Mouse (Mus musculus) embryonic facial prominence, embryonic 10.5 days (tissue): ENCODE results near the gene Hsd17b6. TPM values are rescaled to one million over a fixed set of nuclear protein-coding genes. Genes with fewer than 3 reads are reported as not detected.

Source experiments
- DNase-seq: peaks from one replicate; pipeline ENCODE4 v3.0.0-alpha.2; 2017; ENCODE audit warnings: low spot score
- H3K27ac ChIP-seq: fragments of 300-500 bp; sonication (generic); replicated peaks from 2 replicates; pipeline ENCODE4 v1.5.1; 2016; ENCODE audit warnings: mild to moderate bottlenecking
- H3K27me3 ChIP-seq: fragments of 300-500 bp; sonication (generic); replicated peaks from 2 replicates; pipeline ENCODE4 v1.6.1; 2016; ENCODE audit warnings: low read depth, mild to moderate bottlenecking; ENCODE audit not compliant: poor library complexity, severe bottlenecking
- H3K36me3 ChIP-seq: fragments of 300-500 bp; sonication (generic); replicated peaks from 2 replicates; pipeline ENCODE4 v1.6.1; 2016; ENCODE audit warnings: mild to moderate bottlenecking, moderate library complexity
- H3K4me1 ChIP-seq: fragments of 300-500 bp; sonication (generic); 2 replicates; pipeline ENCODE4 v1.6.1; 2016
- H3K4me3 ChIP-seq: fragments of 300-500 bp; sonication (generic); 2 replicates; pipeline ENCODE4 v1.5.1; 2016; ENCODE audit warnings: mild to moderate bottlenecking, moderate library complexity
- H3K9me3 ChIP-seq: fragments of 300-500 bp; sonication (generic); 2 replicates; pipeline ENCODE4 v1.6.1; 2016; ENCODE audit warnings: mild to moderate bottlenecking
- WGBS: fragments of 180-500 bp; shearing (Covaris S2); methylation state at CpG from one replicate; pipeline ENCODE4 v1.1.7; 2016; 5-methylcytosine and 5-hydroxymethylcytosine counted together
- polyA plus RNA-seq: library from polyadenylated mRNA; unstranded; fragments of >200 nt; fragmentation: Nextera tagmentation; extraction: Ambion mirVana; gene quantifications from 2 replicates; pipeline ENCODE4 v1.2.1, GENCODE M21; 2016

Gene Hsd17b6
- polyA plus RNA-seq, 1 experiment from 2014 or later: not detected

- no peak overlapping the region for H3K4me3 ChIP-seq
- H3K36me3 ChIP-seq: no peaks in the 10 kb centered on the region
- no peaks in the 10 kb centered on the region for H3K27me3 ChIP-seq
- H3K9me3 ChIP-seq: no peaks in the 10 kb centered on the region
- no peak overlapping the region for H3K27ac ChIP-seq
- 96% methylated on average over 1 of the region's 1 CpGs for WGBS
- no peak for DNase-seq
- no peaks in the 10 kb centered on the region for H3K4me1 ChIP-seq
Measured at GRCm38 (mm10) chr10:127998260-127998659, 9.2 kb downstream of the Hsd17b6 start.

GRCm38 (mm10) chr10:127996690-127997089, 10.7 kb downstream of the Hsd17b6 start:
- no peak for DNase-seq
- H3K4me3 ChIP-seq: no peak overlapping the region
- no peaks in the 10 kb centered on the region for H3K27me3 ChIP-seq
- H3K4me1 ChIP-seq: no peaks in the 10 kb centered on the region
- WGBS: 88% methylated on average over 3 of the region's 3 CpGs
- H3K27ac ChIP-seq: no peak overlapping the region
- H3K36me3 ChIP-seq: no peaks in the 10 kb centered on the region
- no peaks in the 10 kb centered on the region for H3K9me3 ChIP-seq

DNA sequence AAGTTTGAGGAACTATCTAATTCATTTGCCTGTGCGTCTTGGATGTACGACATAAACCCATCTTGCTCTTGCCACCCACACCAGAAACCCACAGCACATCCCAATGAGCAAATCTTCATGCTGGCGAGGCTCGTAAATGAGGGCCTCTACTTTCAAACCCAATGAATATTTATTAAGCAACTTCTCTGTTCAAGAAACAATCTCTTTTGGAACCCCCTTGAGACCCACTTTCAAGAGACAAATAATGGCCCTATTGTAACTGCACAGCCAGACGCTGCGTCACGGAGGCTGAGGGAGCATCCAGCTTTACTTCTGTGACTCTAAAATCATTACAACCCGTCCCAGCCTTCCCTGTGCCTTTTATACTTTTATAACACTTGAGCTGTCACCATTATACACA, 21.8 kb downstream of the Hsd17b6 start:
- Histone ChIP-seq H3K9me3 (peaks cover 4% of the 10 kb centered on the region; the same call in 1 of the 2 replicates), H3K4me3 (no peak overlapping the region), H3K27ac (peak overlapping the region; percentile 55; the same call in 1 of the 2 replicates), H3K4me1 (peaks cover 21% of the 10 kb centered on the region), H3K36me3 (no peaks in the 10 kb centered on the region), H3K27me3 (no peaks in the 10 kb centered on the region)
- 33% methylated on average over 8 of the region's 8 CpGs for WGBS
- DNase-seq: no peak

GRCm38 (mm10) chr10:127984650-127985049, 22.8 kb downstream of the Hsd17b6 start:
- peaks cover 22% of the 10 kb centered on the region for H3K4me1 ChIP-seq
- DNase-seq: no peak
- H3K4me3 ChIP-seq: no peak overlapping the region
- H3K36me3 ChIP-seq: no peaks in the 10 kb centered on the region
- H3K27me3 ChIP-seq: no peaks in the 10 kb centered on the region
- H3K9me3 ChIP-seq: peaks cover 4% of the 10 kb centered on the region; the same call in 1 of the 2 replicates
- H3K27ac ChIP-seq: peak overlapping the region; percentile 1; the same call in 1 of the 2 replicates
- 84% methylated on average over 5 of the region's 5 CpGs for WGBS

DNA sequence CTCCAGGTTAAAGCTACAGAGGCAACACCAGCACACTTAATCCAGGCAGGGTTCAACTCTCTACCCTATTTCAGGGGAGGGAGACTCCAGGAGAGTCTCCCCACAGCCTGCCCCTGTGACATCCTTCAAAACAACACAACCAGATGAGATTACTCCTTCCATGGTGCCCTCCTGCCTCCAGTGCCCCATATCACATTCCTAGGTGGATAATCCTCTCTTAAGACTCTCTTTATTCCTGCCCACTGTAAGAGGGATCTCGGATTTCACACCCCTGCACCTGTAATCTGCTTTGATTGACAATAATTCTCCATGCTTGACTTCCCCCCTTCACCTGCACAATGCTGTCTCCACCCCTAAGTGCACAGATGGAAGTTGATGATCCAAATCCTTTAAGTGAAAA, 31.9 kb downstream of the Hsd17b6 start:
- Histone ChIP-seq H3K4me1 (peaks cover 16% of the 10 kb centered on the region), H3K27me3 (no peaks in the 10 kb centered on the region), H3K36me3 (no peaks in the 10 kb centered on the region), H3K9me3 (no peaks in the 10 kb centered on the region), H3K4me3 (no peak overlapping the region), H3K27ac (no peak overlapping the region)
- WGBS: 26% methylated on average over 1 of the region's 1 CpGs
- DNase-seq: no peak

GRCm38 (mm10) chr10:127974062-127974461, 33.3 kb downstream of the Hsd17b6 start:
- DNase-seq: no peak
- H3K36me3 ChIP-seq: no peaks in the 10 kb centered on the region
- H3K27me3 ChIP-seq: no peaks in the 10 kb centered on the region
- no peak overlapping the region for H3K27ac ChIP-seq
- no peaks in the 10 kb centered on the region for H3K9me3 ChIP-seq
- no peak overlapping the region for H3K4me3 ChIP-seq
- H3K4me1 ChIP-seq: peaks cover 28% of the 10 kb centered on the region
- WGBS: 86% methylated on average over 3 of the region's 3 CpGs

DNA sequence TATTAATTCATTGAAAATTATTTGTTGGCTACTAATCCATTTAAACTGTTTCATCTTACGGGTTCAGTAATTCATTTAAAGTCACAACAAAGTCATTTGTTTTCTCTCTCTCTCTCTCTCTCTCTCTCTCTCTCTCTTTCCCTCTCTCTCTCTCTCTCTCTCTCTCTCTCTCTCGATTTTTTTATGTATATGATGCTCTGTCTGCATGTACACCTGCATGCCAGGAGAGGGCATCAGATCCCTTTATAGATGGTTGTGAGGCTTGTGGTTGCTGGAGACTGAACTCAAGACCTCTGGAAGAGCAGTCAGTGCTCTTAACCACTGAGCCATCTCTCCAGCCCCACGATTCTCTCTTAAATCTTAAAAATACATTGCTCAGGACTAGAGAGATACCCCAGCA, 36.3 kb downstream of the Hsd17b6 start:
- Histone ChIP-seq H3K9me3 (no peaks in the 10 kb centered on the region), H3K4me1 (peaks cover 24% of the 10 kb centered on the region), H3K36me3 (no peaks in the 10 kb centered on the region), H3K27ac (peak overlapping the region; percentile 48), H3K27me3 (no peaks in the 10 kb centered on the region), H3K4me3 (no peak overlapping the region)
- no peak for DNase-seq
- 65% methylated on average over 3 of the region's 3 CpGs for WGBS

GRCm38 (mm10) chr10:127970359-127970831, 37.0 kb downstream of the Hsd17b6 start:
- peak; percentile 60 for DNase-seq
- Histone ChIP-seq H3K9me3 (no peaks in the 10 kb centered on the region), H3K27me3 (no peaks in the 10 kb centered on the region), H3K36me3 (no peaks in the 10 kb centered on the region), H3K27ac (peak overlapping the region; percentile 72), H3K4me3 (no peak overlapping the region), H3K4me1 (peaks cover 22% of the 10 kb centered on the region)
- WGBS: 28% methylated on average over 3 of the region's 3 CpGs

GRCm38 (mm10) chr10:127969820-127970219, 37.6 kb downstream of the Hsd17b6 start:
- Histone ChIP-seq H3K4me3 (no peak overlapping the region), H3K27me3 (no peaks in the 10 kb centered on the region), H3K36me3 (no peaks in the 10 kb centered on the region), H3K27ac (peak overlapping the region; percentile 64), H3K9me3 (no peaks in the 10 kb centered on the region), H3K4me1 (peaks cover 20% of the 10 kb centered on the region)
- 73% methylated on average over 4 of the region's 4 CpGs for WGBS
- no peak for DNase-seq

DNA sequence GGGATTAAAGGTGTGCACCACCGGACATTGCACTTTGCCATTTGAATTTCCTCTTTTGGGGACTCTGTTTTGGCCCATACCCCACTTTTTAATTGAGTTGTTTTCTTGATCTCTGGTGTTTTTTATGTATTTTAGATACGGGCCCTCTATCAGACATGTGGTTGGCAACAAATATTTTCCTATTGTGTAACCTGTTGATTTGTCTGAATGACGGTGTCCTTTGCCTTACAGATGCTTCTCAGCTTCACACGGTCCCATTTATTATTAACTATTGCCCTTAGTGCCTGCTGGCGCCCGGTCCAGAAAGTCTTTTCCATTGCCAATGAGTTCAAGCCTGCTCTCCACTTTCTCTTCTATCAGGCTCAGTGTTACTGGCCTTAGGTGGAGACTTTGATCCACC, 40.9 kb downstream of the Hsd17b6 start:
- 95% methylated on average over 6 of the region's 6 CpGs for WGBS
- Histone ChIP-seq H3K9me3 (peaks cover 3% of the 10 kb centered on the region; the same call in 1 of the 2 replicates), H3K36me3 (no peaks in the 10 kb centered on the region), H3K27me3 (no peaks in the 10 kb centered on the region), H3K4me1 (peaks cover 23% of the 10 kb centered on the region), H3K4me3 (no peak overlapping the region), H3K27ac (no peak overlapping the region)
- DNase-seq: no peak

- Histone ChIP-seq H3K27me3 (no peaks in the 10 kb centered on the region), H3K9me3 (peaks cover 5% of the 10 kb centered on the region; the same call in 1 of the 2 replicates), H3K4me1 (peaks cover 4% of the 10 kb centered on the region; the same call in 1 of the 2 replicates), H3K4me3 (no peak overlapping the region), H3K36me3 (no peaks in the 10 kb centered on the region), H3K27ac (no peak overlapping the region)
- no peak for DNase-seq
- WGBS: 66% methylated on average over 3 of the region's 3 CpGs
Measured at GRCm38 (mm10) chr10:127964004-127964403, 43.4 kb downstream of the Hsd17b6 start.

- Histone ChIP-seq H3K27me3 (no peaks in the 10 kb centered on the region), H3K4me1 (peaks cover 4% of the 10 kb centered on the region; the same call in 1 of the 2 replicates), H3K36me3 (no peaks in the 10 kb centered on the region), H3K9me3 (peaks cover 5% of the 10 kb centered on the region; the same call in 1 of the 2 replicates), H3K27ac (no peak overlapping the region), H3K4me3 (no peak overlapping the region)
- 63% methylated on average over 3 of the region's 3 CpGs for WGBS
- no peak for DNase-seq
Measured at GRCm38 (mm10) chr10:127962451-127962850, 45.0 kb downstream of the Hsd17b6 start.

- no peaks in the 10 kb centered on the region for H3K36me3 ChIP-seq
- no peak for DNase-seq
- no peak overlapping the region for H3K27ac ChIP-seq
- no peaks in the 10 kb centered on the region for H3K27me3 ChIP-seq
- H3K4me3 ChIP-seq: no peak overlapping the region
- H3K9me3 ChIP-seq: peaks cover 5% of the 10 kb centered on the region; the same call in 1 of the 2 replicates
- 90% methylated on average over 7 of the region's 7 CpGs for WGBS
- peaks cover 9% of the 10 kb centered on the region for H3K4me1 ChIP-seq
Measured at GRCm38 (mm10) chr10:127959161-127959679, 48.2 kb downstream of the Hsd17b6 start.
